Mouse (Mus musculus): ENCODE data around the gene Stat1. TPM values are rescaled to one million over a fixed set of nuclear protein-coding genes. Genes with fewer than 3 reads are reported as not detected.

Gene Stat1
- polyA plus RNA-seq, 1 experiment from 2014 or later: 10.0 TPM

DNA sequence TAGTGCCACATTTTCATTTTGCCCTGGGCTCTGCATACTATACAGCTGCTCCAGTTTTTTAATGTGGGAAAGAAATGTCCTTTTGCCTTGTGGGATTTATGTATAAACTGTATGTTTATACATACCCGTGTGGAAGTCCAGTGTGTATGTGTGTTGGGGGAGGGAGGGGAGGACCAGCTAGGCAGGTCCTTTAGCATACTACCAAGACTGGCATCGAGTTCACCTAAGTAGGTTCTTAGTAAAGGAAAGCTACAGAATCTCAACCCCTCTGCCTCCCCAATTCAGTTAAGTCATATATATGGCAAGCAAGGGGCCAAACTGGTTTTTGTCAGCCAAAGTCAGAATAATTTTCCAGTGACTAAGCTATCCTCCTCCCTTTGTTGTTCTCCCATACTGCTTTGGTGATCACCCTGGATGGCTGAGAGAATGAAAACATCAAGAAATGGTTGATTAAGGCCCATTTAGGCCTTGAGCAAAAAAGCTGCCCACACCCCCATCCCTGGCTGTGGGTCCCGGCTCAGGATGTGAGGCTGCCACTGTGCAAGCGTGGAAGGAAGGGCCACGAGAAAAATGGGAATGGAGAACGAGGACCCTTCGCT is 6.1 kb upstream of the Stat1 start:
- 22% methylated on average over 7 of the region's 7 CpGs for WGBS
- Histone ChIP-seq H3K4me1 (peaks cover 5% of the 10 kb centered on the region), H3K36me3 (no peaks in the 10 kb centered on the region), H3K27ac (replicated peaks) (peak overlapping the region; percentile 76), H3K9ac (replicated peaks) (peak overlapping the region; percentile 55), H3K27me3 (no peaks in the 10 kb centered on the region; the same call in 1 of the 2 replicates), H3K9me3 (no peaks in the 10 kb centered on the region), H3K4me3 (peak overlapping the region; percentile 37), H3K4me2 (replicated peaks) (peak overlapping the region; percentile 61)
- ATAC-seq (replicated peaks): peak; percentile 52

DNA sequence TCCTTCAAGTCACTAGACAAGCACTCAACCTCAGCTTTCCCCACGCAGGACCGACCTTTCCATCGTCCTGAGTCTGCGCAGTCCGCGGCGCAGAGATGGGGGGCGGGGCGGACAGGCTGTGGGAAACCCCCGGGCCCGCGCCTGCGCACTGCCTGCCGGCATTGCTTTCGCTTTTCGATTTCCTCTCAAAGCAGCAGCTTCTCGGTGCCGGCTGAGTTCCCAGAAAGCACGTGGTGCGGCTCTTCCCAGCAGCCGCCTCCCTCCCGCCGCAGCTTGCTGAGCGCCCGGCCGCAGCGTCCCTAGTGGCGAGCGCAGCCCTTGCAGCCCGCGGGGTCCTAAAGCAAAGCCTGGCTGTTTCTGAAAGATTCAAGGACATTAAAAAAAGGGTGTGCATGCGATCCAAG is 5.6 kb upstream of the Stat1 start:
- H3K27ac ChIP-seq (replicated peaks): peak overlapping the region; percentile 76
- H3K4me1 ChIP-seq: peaks cover 7% of the 10 kb centered on the region
- peak overlapping the region; percentile 61 for H3K4me2 ChIP-seq (replicated peaks)
- H3K4me3 ChIP-seq: peak overlapping the region; percentile 37
- no peaks in the 10 kb centered on the region for H3K9me3 ChIP-seq
- H3K27me3 ChIP-seq: no peaks in the 10 kb centered on the region; the same call in 1 of the 2 replicates
- ATAC-seq (replicated peaks): peak; percentile 97
- 2% methylated on average over 32 of the region's 32 CpGs for WGBS
- peak overlapping the region; percentile 55 for H3K9ac ChIP-seq (replicated peaks)
- no peaks in the 10 kb centered on the region for H3K36me3 ChIP-seq

DNA sequence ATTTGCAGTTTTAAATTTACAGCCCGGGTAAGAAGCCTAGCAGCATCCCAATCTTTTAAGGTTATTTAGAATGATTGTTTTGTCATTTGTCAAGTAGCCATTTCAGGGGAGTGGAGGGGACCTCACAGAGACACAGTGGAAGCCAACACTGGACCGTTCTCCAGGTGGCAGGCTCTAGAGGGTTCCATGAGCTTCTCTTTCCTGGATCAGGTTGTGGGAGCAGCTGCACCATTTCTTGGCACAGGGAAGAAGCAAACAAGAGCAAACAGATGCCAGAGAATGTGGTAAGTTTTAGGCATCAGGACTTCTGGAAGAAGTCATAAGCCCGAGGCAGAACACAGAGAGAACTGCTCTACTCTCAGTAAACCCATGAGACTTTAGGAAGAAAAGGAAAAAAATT is 2.8 kb upstream of the Stat1 start:
- H3K4me2 ChIP-seq (replicated peaks): no peak overlapping the region
- 77% methylated on average over 3 of the region's 3 CpGs for WGBS
- no peak overlapping the region for H3K9ac ChIP-seq (replicated peaks)
- no peak for ATAC-seq (replicated peaks)
- H3K4me1 ChIP-seq: peaks cover 19% of the 10 kb centered on the region
- no peaks in the 10 kb centered on the region for H3K36me3 ChIP-seq
- H3K4me3 ChIP-seq: no peak overlapping the region
- no peak overlapping the region for H3K27ac ChIP-seq (replicated peaks)
- no peaks in the 10 kb centered on the region for H3K9me3 ChIP-seq
- H3K27me3 ChIP-seq: no peaks in the 10 kb centered on the region; the same call in 1 of the 2 replicates

GRCm38 (mm10) chr1:52117777-52118176 is 1.5 kb upstream of the Stat1 start:
- Histone ChIP-seq H3K4me2 (replicated peaks) (no peak overlapping the region), H3K27ac (replicated peaks) (no peak overlapping the region), H3K4me3 (no peak overlapping the region), H3K4me1 (peaks cover 19% of the 10 kb centered on the region), H3K27me3 (no peaks in the 10 kb centered on the region; the same call in 1 of the 2 replicates), H3K9me3 (no peaks in the 10 kb centered on the region), H3K36me3 (no peaks in the 10 kb centered on the region), H3K9ac (replicated peaks) (no peak overlapping the region)
- no peak for ATAC-seq (replicated peaks)
- 92% methylated on average over 1 of the region's 1 CpGs for WGBS

- peak overlapping the region; percentile 94 for H3K4me3 ChIP-seq
- H3K27me3 ChIP-seq: no peaks in the 10 kb centered on the region; the same call in 1 of the 2 replicates
- peak overlapping the region; percentile 86 for H3K4me2 ChIP-seq (replicated peaks)
- WGBS: under 1% methylated on average over 20 of the region's 20 CpGs
- H3K27ac ChIP-seq (replicated peaks): no peak overlapping the region
- ATAC-seq (replicated peaks): peak; percentile 59
- peak overlapping the region; percentile 62 for H3K9ac ChIP-seq (replicated peaks)
- H3K4me1 ChIP-seq: peaks cover 13% of the 10 kb centered on the region
- no peaks in the 10 kb centered on the region for H3K36me3 ChIP-seq
- H3K9me3 ChIP-seq: no peaks in the 10 kb centered on the region
Observed at GRCm38 (mm10) chr1:52119691-52120090, 451 bp downstream of the Stat1 start.

DNA sequence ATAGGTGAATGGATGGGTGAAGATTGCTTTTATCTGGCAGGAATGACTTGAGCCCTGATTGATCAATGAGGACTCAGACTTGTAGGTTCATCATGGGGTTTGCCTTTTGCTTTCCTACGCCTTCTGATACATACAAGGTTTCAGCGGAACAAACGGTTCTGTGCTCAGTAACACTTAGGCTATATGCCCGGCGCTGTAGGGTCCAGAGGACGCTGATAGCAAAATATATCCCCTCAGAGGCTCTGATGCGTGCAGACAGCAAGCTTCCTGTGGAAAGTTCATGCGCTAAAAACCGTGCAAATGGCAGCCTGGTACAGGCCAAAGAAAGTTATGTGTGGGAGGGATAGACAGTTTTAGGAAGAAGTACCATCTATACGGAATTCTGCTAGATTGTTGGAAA is 951 bp downstream of the Stat1 start:
- Histone ChIP-seq H3K36me3 (no peaks in the 10 kb centered on the region), H3K4me3 (peak overlapping the region; percentile 94), H3K9me3 (no peaks in the 10 kb centered on the region), H3K27ac (replicated peaks) (no peak overlapping the region), H3K4me1 (peaks cover 13% of the 10 kb centered on the region), H3K9ac (replicated peaks) (no peak overlapping the region), H3K27me3 (no peaks in the 10 kb centered on the region; the same call in 1 of the 2 replicates), H3K4me2 (replicated peaks) (peak overlapping the region; percentile 86)
- no peak for ATAC-seq (replicated peaks)
- WGBS: 34% methylated on average over 10 of the region's 10 CpGs

- Histone ChIP-seq H3K4me1 (peaks cover 13% of the 10 kb centered on the region), H3K4me2 (replicated peaks) (no peak overlapping the region), H3K36me3 (no peaks in the 10 kb centered on the region), H3K4me3 (no peak overlapping the region), H3K9me3 (no peaks in the 10 kb centered on the region), H3K27me3 (no peaks in the 10 kb centered on the region; the same call in 1 of the 2 replicates), H3K27ac (replicated peaks) (no peak overlapping the region), H3K9ac (replicated peaks) (no peak overlapping the region)
- WGBS: 85% methylated on average over 3 of the region's 3 CpGs
- no peak for ATAC-seq (replicated peaks)
Observed at GRCm38 (mm10) chr1:52121052-52121451, 1.8 kb downstream of the Stat1 start.

- H3K27me3 ChIP-seq: no peaks in the 10 kb centered on the region
- no peak overlapping the region for H3K9ac ChIP-seq (replicated peaks)
- no peak overlapping the region for H3K4me3 ChIP-seq
- H3K9me3 ChIP-seq: no peaks in the 10 kb centered on the region
- H3K27ac ChIP-seq (replicated peaks): no peak overlapping the region
- H3K4me2 ChIP-seq (replicated peaks): no peak overlapping the region
- ATAC-seq (replicated peaks): no peak
- H3K4me1 ChIP-seq: peaks cover 8% of the 10 kb centered on the region
- 74% methylated on average over 3 of the region's 3 CpGs for WGBS
- H3K36me3 ChIP-seq: no peaks in the 10 kb centered on the region; the same call in 1 of the 2 replicates
Observed at GRCm38 (mm10) chr1:52124818-52125217, 5.6 kb downstream of the Stat1 start.

- no peak for ATAC-seq (replicated peaks)
- H3K4me1 ChIP-seq: no peaks in the 10 kb centered on the region
- no peaks in the 10 kb centered on the region; the same call in 1 of the 2 replicates for H3K36me3 ChIP-seq
- H3K27me3 ChIP-seq: no peaks in the 10 kb centered on the region
- H3K9ac ChIP-seq (replicated peaks): no peak overlapping the region
- WGBS: 91% methylated on average over 6 of the region's 6 CpGs
- H3K9me3 ChIP-seq: no peaks in the 10 kb centered on the region
- H3K4me2 ChIP-seq (replicated peaks): no peak overlapping the region
- H3K4me3 ChIP-seq: no peak overlapping the region
- H3K27ac ChIP-seq (replicated peaks): no peak overlapping the region
Observed at GRCm38 (mm10) chr1:52127350-52127749, 8.1 kb downstream of the Stat1 start.

- Histone ChIP-seq H3K27ac (replicated peaks) (no peak overlapping the region), H3K27me3 (no peaks in the 10 kb centered on the region), H3K4me2 (replicated peaks) (no peak overlapping the region), H3K4me1 (no peaks in the 10 kb centered on the region), H3K4me3 (no peak overlapping the region), H3K9ac (replicated peaks) (no peak overlapping the region), H3K36me3 (no peaks in the 10 kb centered on the region; the same call in 1 of the 2 replicates), H3K9me3 (no peaks in the 10 kb centered on the region)
- ATAC-seq (replicated peaks): no peak
- 78% methylated on average over 6 of the region's 6 CpGs for WGBS
Observed at GRCm38 (mm10) chr1:52129794-52130193, 10.6 kb downstream of the Stat1 start.

GRCm38 (mm10) chr1:52131787-52132377 is 12.6 kb downstream of the Stat1 start:
- WGBS: 83% methylated on average over 11 of the region's 11 CpGs
- Histone ChIP-seq H3K27ac (replicated peaks) (no peak overlapping the region), H3K9ac (replicated peaks) (no peak overlapping the region), H3K4me3 (no peak overlapping the region), H3K4me2 (replicated peaks) (no peak overlapping the region), H3K36me3 (no peaks in the 10 kb centered on the region), H3K27me3 (no peaks in the 10 kb centered on the region), H3K4me1 (no peaks in the 10 kb centered on the region), H3K9me3 (no peaks in the 10 kb centered on the region)
- no peak for ATAC-seq (replicated peaks)

DNA sequence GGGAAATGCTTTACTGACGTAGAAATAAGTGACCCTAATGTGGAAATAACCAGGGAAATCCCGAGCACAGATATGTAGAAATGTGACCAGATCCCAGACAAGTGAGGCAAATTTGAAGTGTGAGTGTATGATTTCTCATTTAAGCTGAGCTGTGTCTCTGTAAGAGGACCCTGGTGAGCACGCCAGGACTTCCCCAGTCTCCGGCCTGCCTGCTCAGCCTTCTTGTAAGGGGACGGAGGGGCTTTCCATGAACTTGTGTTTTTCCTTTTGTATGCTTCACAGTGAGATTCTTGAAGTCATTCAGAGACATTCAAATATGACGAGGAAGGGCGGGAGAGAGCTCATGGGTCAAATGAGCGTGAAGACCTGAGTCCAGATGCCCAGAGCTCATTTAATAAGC is 14.0 kb downstream of the Stat1 start:
- H3K9ac ChIP-seq (replicated peaks): no peak overlapping the region
- no peaks in the 10 kb centered on the region for H3K9me3 ChIP-seq
- H3K4me3 ChIP-seq: no peak overlapping the region
- H3K36me3 ChIP-seq: no peaks in the 10 kb centered on the region
- no peak overlapping the region for H3K27ac ChIP-seq (replicated peaks)
- no peak for ATAC-seq (replicated peaks)
- H3K27me3 ChIP-seq: no peaks in the 10 kb centered on the region
- H3K4me1 ChIP-seq: no peaks in the 10 kb centered on the region
- 77% methylated on average over 8 of the region's 8 CpGs for WGBS
- H3K4me2 ChIP-seq (replicated peaks): no peak overlapping the region
